Mouse (Mus musculus) adrenal gland, adult 8-10 months (tissue): ENCODE measurements around the gene Fkbp11. TPM values are rescaled to one million over a fixed set of nuclear protein-coding genes. Genes with fewer than 3 reads are reported as not detected.

Experiments used
- DNase-seq: peaks from one replicate; pipeline ENCODE4 v3.0.0; 2022
- total RNA-seq, 4 experiments: library from RNA; stranded (reverse); gene quantifications; 2 replicates each; pipeline ENCODE4 v1.2.4; 2022

Fkbp11 gene
- total RNA-seq, 4 experiments from 2014 or later: 7.1 to 14.4 (median 9.8) TPM

GRCm38 (mm10) chr15:98738796-98739195, 10.8 kb upstream of the Fkbp11 start:
- DNase-seq: no peak

- no peak for DNase-seq
Measured at GRCm38 (mm10) chr15:98737881-98738280, 9.9 kb upstream of the Fkbp11 start.

- no peak for DNase-seq
Measured at GRCm38 (mm10) chr15:98736521-98736920, 8.5 kb upstream of the Fkbp11 start.

DNA sequence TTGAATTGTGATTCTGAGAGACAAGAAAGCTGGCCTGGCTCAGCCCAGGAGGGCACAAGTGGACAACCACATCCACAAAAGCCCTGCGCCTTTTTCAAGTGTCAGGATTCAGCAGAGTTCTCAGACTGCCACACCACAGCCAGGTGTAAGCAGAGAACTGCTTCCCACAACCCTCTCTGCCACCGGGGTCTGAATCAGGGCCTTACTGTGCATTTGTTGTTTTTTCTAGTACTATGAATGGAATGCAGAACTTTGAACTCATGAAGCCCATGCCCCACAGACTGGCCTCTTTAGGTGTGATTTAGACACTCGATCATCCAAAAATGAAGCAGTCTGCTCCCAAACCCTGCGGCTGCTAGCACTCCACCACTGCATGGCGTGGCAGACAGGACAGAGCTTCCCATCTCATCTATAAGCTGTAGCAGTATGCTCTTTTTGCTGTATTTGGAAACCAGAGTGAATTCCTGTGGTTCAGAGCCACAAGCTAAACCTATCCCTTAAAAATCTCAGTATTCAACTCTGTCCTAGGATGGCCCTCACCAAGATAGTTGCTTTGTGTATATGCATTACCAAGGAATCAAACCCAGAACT, 6.1 kb upstream of the Fkbp11 start:
- no peak for DNase-seq

DNA sequence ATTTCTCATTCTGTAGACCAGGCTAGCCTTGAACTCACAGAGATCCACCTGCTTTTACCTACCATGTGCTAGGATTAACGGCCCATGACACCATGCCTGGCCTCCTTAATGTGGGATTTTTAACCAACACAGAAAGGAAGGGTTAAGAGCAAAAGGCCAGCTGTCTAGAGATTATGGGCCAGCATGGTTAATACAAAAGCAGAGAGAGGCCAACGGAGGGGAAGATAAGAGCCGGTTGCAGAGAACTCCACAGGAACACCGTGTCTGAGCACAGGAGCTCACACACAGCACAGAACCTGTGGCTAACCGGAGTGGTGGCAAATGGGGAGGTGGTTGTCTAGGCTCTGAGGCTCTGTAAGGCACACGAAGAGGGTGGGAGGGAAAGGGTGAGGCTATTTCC, 5.4 kb upstream of the Fkbp11 start:
- no peak for DNase-seq

DNA sequence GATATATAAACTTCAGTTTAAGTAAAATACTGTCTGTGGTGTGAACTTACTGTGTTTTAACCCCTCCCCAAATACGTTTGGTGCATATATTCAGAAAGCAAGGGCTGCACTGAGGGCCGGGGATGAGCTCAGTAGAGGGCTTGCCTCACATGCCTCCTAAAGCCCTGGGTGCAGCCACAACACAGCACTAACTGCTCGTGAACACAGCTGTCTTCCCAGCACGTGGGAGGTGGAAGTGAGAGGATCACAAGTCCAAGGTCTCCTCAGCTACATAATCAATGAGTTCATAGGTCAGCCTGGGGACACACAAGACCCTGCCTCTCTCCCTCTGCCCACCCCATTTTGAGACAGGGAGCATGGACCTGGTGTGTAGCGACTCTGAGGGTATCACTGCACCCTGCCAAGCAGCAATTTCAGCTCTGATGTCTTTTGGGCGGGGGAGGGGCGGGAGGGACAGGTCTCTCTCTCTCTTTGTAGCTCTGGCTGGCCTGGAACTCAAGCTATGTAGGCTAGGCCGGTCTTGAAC, 4.1 kb upstream of the Fkbp11 start:
- DNase-seq: no peak

- no peak for DNase-seq
Measured at GRCm38 (mm10) chr15:98730790-98731189, 2.8 kb upstream of the Fkbp11 start.

- no peak for DNase-seq
Measured at GRCm38 (mm10) chr15:98729791-98730545, 2.0 kb upstream of the Fkbp11 start.

- no peak for DNase-seq
Measured at GRCm38 (mm10) chr15:98728366-98728765, 368 bp upstream of the Fkbp11 start.

DNA sequence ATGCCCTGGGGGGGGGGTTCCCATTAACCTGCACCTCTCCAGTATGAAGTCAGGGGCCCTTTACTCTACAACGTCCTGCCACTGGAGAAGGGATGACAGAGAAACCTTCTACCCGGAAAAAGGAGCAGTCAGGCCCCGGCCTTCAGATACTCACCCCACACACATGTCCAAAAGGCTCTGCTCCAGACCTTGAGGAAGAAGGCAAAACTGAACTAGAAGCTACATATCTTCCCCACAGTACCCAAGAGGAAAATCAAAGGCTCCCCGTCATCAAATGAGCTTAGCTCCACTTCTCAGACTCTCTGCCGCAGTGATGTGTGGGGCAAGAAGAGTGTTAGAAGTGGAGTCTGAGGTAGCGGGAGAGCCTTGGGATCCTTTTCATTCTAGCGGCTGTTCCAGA, 1.3 kb downstream of the Fkbp11 start:
- DNase-seq: no peak

GRCm38 (mm10) chr15:98726079-98726478, 1.9 kb downstream of the Fkbp11 start:
- no peak for DNase-seq

- DNase-seq: no peak
Measured at GRCm38 (mm10) chr15:98724441-98724840, 3.6 kb downstream of the Fkbp11 start.

GRCm38 (mm10) chr15:98722854-98723253, 5.1 kb downstream of the Fkbp11 start:
- no peak for DNase-seq

GRCm38 (mm10) chr15:98722191-98722590, 5.8 kb downstream of the Fkbp11 start:
- no peak for DNase-seq

DNA sequence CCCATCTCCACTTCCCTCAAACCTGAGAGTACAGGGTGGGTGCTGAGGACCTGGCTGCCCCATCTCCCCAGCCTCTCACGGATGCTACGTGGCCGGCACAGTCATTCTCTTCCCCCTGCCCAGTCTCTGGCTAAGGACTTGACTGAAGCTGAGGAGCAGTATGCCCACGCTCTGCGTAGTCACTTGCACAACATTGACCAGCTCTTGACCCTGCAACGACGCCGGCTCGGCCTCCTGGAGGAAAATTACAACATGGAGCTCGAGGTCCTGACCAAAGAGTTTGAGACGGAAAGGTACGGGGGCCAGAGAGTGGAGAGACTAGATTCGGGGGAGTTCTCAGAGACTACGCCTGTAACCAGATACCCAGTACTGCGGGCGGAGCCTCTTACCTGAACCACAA, 10.7 kb downstream of the Fkbp11 start:
- no peak for DNase-seq

DNA sequence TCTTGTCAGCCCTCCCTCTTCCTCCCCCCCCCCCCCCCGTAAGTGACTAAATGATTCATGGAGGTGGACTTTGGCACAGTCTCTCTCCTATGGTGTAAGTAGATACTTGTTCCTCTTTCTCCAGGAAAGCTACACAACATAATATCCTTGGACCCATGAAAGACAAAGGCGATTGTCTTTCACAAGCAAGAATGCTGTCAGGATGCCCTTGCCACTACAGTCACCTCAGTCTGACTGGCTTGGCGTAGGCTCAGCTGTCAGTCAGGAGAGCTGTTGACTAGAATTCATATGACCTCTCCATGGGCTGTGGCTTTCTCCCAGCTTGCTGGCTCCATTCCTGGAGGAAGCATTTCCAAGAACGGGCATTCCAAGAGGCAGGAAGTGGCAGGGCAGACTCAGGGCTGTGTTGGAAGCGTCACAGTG, 13.8 kb downstream of the Fkbp11 start:
- DNase-seq: no peak

DNA sequence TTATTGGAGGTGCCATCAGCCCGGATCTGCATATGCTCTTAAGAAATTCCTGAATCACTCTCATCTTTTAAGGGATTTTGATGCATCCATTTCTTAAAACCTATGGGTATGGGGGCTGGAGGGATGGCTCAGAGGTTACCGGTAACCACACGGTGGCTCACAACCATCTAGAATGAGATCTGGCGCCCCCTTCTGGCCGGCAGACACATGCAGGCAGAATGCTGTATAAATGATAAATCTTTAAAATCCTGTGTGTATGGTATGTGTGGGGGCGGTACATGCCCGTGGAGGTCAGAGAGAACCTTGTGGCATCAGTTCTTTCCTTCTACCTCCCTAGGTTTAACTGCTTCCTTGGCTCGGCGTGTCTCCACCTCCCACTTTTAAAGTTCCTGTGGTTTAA, 17.6 kb downstream of the Fkbp11 start:
- DNase-seq: no peak

GRCm38 (mm10) chr15:98707766-98708372, 20.1 kb downstream of the Fkbp11 start, which contains the start of gene Ccdc65:
Ccdc65 (plus strand) TSS chr15:98708207.
- peak; percentile 77 for DNase-seq

GRCm38 (mm10) chr15:98704312-98704711, 23.7 kb downstream of the Fkbp11 start:
- DNase-seq: no peak

DNA sequence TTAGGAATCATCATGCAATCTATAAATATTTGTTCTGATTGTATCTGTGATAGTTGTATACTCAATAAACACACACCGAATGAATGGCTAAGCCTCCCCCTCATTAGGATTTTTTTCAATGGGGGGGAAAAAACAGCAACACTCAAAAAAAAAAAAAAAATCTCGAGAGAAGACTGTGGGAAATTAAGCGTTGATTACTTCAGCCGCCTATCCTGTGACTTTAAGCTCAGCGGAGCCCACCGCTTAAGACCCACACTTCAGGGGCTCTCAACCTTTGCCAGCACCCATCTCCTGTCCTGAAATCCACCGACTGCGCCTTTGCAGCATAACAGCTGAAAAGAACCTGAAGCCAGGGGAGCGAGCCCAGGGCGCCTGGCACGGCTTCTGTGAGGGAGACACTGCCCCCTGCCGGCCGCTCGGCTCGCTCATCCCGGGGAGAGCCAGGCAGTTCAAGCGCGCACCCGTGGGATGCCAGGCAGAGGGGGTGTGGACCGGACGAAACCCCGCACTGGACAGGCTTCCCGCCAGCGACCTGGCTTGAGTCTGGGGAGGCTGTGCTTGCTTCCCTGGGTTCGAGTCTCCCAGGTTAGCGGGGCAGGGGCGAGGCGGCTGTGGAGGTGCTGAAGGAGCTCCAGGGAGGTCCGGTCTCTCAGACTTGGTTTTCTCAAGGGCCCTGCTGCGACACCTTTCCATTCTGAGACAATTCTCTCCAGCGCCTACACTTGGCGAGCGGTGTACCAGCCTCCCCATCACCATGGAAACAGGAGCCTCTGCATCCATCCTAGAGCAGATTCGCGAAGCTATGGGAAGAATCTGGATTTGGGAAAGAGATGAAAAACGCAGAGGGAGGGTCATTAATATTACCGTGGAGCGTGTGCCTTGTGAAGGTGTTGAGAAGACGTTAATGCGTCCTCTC, 28.6 kb downstream of the Fkbp11 start:
- DNase-seq: peak; percentile 61

- no peak for DNase-seq
Measured at GRCm38 (mm10) chr15:98696216-98696615, 31.8 kb downstream of the Fkbp11 start.

DNA sequence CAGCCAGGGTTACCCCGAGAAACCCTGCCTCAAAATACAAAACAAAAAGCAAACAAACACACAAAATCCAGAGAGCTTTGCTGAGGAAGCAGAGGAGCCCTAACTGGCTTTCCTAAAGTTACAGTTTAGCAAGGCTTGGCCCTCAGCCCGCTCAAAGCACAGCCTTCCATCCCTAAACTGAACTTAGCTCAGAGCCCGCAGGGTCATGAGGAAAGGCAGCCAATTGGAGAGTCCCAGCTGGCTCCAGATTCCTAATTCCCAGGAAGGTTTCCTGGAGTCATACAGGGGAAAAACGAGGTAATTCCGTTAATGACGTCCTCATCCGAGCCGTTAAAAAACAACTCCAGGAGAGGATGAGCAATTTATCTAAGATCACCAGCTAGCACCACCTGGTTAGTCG, 32.3 kb downstream of the Fkbp11 start:
- DNase-seq: no peak
